Mouse (Mus musculus) frontal cortex, postnatal 10 days (tissue): Measurements from ENCODE around the gene Kctd13.

Experiments
- DNase-seq, 2 experiments: peaks; one replicate each; pipeline ENCODE4 v3.0.0; 2022; ENCODE audit warnings: low spot score in 2 of 2, mixed read lengths in 1 of 2

The Kctd13 gene

GRCm38 (mm10) chr7:126941801-126942200 is 13.1 kb downstream of the Kctd13 start:
- no peak for DNase-seq

DNA sequence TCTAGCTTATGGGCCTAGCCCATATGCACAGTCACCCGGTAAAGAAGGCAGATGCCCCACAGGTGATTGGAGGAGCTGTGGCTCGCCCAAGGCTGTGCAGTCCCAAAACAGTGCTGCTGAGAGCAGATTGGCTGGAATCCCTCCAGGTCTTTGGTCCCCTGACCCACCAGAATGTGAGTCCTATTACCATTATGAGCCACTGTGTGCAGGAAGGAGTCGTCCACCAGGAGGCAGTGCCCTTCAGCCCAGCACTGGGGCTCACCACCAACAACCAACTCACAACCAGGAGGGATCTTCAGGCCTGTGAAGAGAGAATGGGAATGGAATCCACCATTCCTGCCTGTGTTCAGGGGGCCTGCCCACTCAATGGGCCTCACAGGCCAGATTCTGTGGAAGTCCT is 17.9 kb downstream of the Kctd13 start:
- peak in 1 of 2 experiments; percentile 40 for DNase-seq

DNA sequence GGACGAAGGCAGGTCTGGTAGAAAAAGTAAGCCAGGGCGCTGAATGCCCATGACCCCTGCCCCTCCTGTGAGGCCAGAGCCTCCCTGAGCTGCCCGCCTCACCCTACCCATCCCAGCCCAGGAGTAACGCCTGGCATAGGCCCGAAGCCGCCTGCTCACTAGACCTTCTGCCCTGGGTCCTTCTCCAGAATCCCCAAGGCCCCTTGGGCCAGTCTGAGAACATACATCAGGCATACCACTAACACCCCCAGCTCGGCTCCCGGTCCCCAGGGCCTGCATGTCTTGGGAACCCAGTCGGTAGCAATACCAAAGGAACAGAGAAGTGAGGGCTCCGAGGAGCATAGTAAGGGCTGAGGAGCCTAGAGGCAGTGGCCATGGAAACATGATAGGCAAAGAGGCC is 19.9 kb downstream of the Kctd13 start:
- no peak for DNase-seq

- DNase-seq: peak; percentile 79 to 82
These were observed 20.7 kb downstream of the Kctd13 start, which contains the start of gene Asphd1 for GRCm38 (mm10) chr7:126949403-126949792. TSS of gene Asphd1 (minus strand) at chr7:126949582.

- DNase-seq: peak; percentile 77 to 80
These were observed 21.3 kb downstream of the Kctd13 start, which contains the start of gene Sez6l2 for GRCm38 (mm10) chr7:126949793-126950646. TSS of gene Sez6l2 (plus strand) at chr7:126950563.

- no peak for DNase-seq
These were observed 22.3 kb downstream of the Kctd13 start for GRCm38 (mm10) chr7:126950647-126951615.

- no peak for DNase-seq
These were observed 23.1 kb downstream of the Kctd13 start for GRCm38 (mm10) chr7:126951741-126952140.

DNA sequence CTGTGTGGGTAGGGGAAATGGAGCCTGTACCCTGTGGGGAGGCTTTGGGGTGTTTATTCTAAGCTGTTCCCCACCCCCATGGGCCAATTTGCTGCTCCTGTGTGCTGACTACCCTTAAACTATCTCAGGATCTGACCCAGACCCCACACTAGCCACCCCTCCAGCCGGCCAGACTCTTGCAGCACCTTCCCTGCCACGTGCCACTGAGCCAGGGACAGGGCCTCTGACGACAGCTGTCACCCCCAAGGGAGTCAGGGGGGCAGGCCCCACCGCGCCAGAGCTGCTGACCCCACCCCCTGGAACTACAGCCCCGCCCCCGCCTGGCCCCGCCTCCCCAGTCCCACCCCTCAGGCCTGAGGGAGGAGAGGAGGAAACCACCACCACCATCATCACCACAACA is 24.0 kb downstream of the Kctd13 start:
- DNase-seq: no peak

GRCm38 (mm10) chr7:126955125-126955524 is 26.4 kb downstream of the Kctd13 start:
- DNase-seq: no peak

DNA sequence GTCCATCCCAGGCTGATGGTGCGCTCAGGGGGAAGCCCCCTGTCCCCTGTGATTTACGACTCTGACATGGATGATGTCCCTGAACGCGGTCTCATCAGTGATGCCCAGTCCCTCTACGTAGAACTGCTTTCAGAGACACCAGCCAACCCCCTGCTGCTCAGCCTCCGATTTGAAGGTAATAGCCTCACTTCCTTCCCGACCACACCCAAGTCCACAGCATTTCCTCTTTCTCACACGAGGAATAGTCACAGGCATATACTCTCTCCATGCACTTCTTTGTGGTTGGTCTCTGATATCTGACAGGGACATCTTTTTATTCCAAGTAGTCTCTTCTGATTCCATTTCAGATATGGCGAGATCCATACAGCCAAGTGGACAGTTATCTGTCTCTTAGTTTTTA is 31.1 kb downstream of the Kctd13 start:
- DNase-seq: no peak

DNA sequence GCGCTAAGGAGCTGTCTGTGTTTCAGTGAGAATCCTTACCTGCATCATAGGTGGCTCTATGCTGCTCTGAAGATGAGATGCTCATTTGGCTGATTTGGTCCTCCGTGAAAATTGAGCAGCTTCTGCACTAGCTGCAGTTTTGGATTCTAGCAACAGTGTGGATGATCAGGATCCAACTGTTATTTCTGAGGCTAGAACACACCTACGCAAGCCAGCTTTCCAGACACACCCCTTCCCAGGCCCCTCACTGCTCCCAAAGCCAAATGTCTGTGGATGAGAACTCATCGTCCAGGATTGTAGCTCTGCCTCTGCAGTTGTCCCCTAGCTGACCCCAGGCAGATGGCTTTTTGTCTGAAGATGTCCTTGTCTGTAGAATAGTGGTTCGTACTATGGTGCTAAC is 32.4 kb downstream of the Kctd13 start:
- no peak for DNase-seq

GRCm38 (mm10) chr7:126961965-126962364 is 33.3 kb downstream of the Kctd13 start:
- DNase-seq: no peak

DNA sequence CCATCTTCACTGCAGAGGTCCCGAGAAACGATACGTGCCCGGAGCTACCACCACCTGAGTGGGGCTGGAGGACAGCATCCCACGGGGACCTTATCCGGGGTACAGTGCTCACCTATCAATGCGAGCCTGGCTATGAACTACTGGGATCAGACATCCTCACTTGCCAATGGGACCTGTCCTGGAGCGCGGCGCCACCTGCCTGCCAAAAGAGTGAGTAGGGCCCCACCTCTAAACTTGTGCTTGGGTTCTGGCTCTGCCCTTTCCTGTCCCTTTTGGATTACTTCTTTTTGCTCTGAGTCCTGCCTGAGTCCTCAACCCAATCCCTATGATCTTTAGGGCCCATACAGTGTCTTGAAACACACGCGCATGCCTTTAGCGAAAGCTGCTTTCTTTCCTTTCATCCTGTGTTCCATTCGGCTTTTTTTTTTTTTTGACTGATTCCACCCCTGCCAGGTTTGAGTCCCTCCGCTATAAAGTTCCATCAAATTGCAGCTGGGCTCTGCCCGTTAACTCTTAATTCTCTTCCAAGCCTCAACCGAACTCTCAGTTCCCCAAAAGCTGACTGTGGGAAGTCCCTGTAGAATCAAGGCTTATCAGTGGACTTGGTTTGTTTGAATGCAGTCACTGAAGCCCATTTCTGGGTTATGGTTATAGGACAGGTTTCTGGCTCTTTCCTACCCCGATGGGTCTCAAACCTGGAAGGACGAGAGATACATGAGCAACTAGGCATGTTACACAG is 35.0 kb downstream of the Kctd13 start:
- DNase-seq: no peak

DNA sequence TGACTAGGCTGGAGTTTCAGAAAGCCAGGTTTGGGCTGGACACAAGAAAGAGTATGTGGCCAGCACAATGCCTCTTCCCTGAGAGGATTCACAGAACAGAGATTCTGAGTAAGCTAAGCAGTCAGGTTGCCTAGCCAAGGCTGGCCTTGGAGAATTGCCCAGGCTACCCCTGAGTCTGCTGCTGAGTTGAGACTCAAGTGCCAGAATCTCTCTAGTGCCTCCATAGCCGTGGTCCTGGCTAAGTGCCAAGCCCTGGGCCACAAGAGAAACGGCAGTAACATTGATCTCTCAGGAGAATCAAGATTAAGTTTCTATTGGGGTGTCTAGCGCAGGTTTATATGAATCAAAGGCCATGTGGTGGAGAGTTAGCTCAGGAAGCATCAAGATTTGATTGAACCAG is 36.9 kb downstream of the Kctd13 start:
- DNase-seq: no peak

- DNase-seq: no peak
These were observed 38.7 kb downstream of the Kctd13 start for GRCm38 (mm10) chr7:126967361-126967760.

DNA sequence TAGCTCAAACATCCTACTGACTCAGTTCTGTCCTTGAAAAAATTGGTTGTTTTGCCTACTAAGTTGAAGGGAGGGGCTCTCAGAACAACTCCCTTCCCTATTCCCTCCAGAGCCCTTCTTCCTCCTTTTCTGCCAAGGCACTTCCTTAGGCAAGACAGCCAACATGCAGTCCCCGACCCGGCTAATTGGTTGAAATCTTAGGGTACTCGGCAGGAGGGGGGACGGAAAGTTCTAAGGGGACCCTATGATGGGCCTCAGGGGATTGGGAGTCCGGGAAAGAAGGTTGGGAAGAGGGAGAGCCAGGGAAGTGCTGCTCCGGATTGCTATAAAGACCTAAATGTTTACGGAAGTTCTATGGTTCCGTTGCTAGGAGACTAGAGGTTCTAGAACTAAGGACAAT is 46.8 kb downstream of the Kctd13 start:
- no peak for DNase-seq

DNA sequence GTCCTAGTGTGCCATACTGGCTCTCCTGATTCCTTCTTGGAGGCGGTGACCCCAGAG is 47.0 kb downstream of the Kctd13 start, which contains the start of gene Cdipt:
Gene Cdipt (plus strand): TSS at position 22 of the 57 bp plus-strand sequence.
- DNase-seq: no peak

- peak; percentile 89 to 95 for DNase-seq
These were observed 47.5 kb downstream of the Kctd13 start, which contains the start of gene Cdiptos for GRCm38 (mm10) chr7:126975950-126976866. TSS of gene Cdiptos (minus strand) at chr7:126976098.

DNA sequence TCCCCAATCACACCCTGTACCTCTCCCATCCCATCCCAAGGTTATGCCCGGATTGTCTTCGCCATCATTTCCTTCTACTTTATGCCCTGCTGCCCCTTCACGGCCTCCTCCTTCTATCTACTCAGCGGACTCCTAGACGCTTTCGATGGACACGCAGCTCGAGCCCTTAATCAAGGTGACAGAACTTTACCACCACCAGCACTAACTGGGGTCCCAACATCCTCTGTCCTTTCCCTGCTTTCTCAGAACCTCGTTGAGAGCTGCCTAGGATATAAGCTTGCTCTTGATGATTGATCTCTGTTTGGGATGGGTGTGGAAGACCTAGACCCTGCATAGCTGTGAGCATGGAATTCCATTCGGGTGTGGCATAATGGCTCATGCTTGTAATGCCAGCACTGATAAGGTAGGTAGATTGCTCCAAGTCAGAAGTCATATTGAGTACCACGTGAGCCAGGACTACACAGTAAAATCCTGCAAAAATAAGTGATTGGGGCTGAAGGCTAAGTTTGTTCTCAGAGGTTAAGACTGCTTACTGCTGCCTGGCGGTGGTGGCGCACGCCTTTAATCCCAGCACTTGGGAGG is 48.3 kb downstream of the Kctd13 start:
- no peak for DNase-seq

- DNase-seq: no peak
These were observed 50.2 kb downstream of the Kctd13 start for GRCm38 (mm10) chr7:126978841-126979240.

DNA sequence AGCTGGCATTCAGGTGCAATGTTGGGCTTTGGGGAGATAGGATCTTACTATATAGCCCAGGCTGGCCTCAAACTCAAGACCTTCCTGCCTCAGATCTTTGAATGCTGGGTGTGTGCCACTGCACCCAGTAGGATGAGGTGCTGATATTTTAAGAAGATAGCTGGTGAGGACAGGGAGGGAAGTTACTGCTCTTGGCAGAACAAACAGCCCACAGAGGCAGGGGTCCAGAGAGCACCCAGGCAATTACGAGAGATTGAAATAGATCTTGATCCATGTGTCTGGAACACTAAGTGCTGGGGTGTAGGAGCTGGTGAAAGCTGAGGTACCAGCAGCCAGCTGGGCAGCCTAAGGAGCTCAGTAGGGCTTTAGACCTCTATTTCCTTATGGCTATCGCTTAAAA is 52.9 kb downstream of the Kctd13 start:
- no peak for DNase-seq
